Mouse (Mus musculus) heart, postnatal 25 days (tissue): ENCODE measurements at regions not wholly inside any gene's neighbourhood (a gene's known extent, or its start where the extent isn't known, plus 50 kb on each side); places are given as distances from the start of the nearest gene placed in this dataset.
"Not testable (repeated sequence)": the region's sequence is repeated elsewhere in the genome, so short reads cannot be mapped to it uniquely, and the experiment has no call there.

Source experiments
- DNase-seq: peaks from one replicate; pipeline ENCODE4 v3.0.0; 2022; ENCODE audit warnings: low spot score
- intact Hi-C: fragments of 180-260 bp; cut with DNase I; formaldehyde crosslinking; loops from one replicate; pipeline ENCODE4 v1.15.1; 2025

DNA sequence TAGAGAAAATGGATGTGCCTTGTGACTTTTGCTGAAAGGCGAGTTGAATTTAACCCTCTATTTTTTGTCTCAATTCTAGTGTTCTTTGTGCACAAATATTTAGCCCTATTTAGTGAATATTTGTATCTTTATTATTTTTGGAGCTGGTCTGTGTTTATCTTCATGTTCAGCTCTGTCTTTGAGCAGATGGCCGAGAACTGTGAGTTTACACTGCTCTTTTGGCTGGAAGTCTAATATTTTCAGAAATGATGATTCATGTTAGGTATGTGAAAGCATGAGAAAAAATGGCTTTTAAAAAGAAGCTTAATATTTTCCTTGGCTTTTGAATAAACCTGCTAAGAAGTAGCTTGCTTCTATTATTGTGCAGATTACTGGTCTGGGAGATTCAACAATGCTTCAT lies 505.4 kb downstream of the Sema5a start:
- intact Hi-C loops: no loop called here
- no peak for DNase-seq

- DNase-seq: no peak
- intact Hi-C loops: no loop called here
These were observed 507.4 kb downstream of the Sema5a start for GRCm38 (mm10) chr15:32751991-32752390.

DNA sequence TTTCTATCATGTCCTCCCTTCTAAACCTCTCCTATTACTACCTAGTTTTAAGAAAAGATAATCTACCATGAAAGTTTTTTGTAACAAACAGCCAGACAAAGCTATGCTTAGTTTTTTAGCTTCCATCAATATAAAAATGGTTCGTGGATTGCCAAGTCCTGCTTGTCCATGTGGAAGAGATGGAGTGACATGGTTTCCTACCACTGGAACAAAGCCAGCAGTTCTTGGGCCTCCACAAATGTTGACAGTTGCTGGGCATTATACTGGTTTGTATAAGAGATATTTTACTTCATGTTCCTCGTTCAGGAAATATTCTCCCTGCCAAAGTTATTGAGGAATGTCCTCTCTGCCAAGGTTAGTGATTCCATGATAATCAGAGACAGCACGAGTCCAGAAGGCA lies 515.5 kb downstream of the Sema5a start:
- intact Hi-C loops: loop anchor here (10.0 kb wide), 1 partner anchor 1085 kb away; no protein-coding TSS in a partner anchor
- no peak for DNase-seq

DNA sequence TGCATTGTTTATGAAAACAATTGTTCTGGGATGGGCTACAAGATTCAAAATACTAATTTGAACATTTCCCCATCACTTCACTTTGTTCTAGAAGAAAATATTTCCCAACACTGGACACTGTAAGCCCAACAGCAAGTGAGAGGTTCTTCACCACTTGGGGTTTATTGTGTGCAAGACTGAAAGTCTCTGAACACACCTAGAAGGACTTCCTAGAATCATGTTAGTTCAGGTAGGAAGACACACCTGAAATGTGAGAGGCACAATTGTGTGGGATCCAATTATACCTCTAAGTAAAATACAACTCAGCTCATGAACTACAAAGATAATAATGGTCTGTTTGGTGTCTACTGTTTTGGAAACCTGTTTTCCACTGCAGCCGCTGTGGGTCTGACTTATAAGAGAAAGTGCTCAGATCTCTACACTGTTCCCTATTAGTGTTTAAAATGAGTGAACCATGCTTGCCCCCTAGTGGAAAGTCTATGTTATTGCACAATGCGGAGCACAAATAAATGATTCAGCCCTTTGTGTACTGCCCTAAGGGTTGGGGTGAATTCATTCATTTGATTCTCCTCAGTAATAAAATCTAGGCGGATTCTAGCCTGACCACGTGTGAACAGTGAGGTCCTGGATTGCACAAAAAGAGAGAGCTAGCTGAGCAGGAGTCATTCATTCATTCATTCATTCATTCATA lies 521.5 kb downstream of the Sema5a start:
- intact Hi-C loops: loop anchor here (5.0 to 10.0 kb wide), 2 partner anchors 1091 to 1144 kb away; no protein-coding TSS in a partner anchor
- DNase-seq: no peak

GRCm38 (mm10) chr15:32766746-32767471 lies 522.3 kb downstream of the Sema5a start:
- intact Hi-C loops: loop anchor here (5.0 to 10.0 kb wide), 2 partner anchors 1092 to 1145 kb away; no protein-coding TSS in a partner anchor
- no peak for DNase-seq

- DNase-seq, intact Hi-C loops: not testable (repeated sequence)
These were observed 533.6 kb downstream of the Sema5a start for GRCm38 (mm10) chr15:32778226-32778598.

DNA sequence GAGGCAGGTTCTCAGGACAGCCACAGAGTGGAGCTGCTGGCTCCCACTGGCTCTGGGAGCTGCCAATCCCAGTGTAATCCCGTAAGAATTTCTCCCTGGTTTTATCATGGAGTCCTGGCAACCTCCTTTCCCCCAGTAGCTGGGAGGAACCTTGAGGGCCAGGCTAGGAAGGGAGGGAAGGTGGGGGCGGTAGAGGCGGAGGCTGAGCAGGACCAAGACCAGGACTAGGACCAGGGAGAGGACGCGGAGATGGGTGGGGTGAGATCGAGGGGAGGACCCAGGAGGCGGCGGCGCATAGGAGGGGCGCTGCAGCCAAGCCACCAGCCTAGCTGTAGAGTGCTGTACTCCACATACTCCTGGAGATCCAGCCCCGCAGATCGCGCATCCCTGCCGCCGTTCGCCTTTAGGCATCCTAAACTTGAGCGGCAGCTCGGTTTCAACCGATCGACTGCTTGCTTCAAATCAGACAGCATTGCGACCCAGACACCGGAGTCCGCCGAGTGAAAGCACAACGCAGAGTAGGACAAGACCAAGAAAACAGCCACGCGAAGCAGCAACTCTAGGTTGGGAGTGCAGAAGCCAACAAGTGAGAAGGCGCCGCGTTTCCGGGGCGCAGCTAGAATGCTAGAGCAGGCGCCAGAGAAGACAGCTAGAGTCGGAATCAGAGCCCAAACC lies 534.1 kb downstream of the Sema5a start:
- intact Hi-C loops: not testable (repeated sequence)

DNA sequence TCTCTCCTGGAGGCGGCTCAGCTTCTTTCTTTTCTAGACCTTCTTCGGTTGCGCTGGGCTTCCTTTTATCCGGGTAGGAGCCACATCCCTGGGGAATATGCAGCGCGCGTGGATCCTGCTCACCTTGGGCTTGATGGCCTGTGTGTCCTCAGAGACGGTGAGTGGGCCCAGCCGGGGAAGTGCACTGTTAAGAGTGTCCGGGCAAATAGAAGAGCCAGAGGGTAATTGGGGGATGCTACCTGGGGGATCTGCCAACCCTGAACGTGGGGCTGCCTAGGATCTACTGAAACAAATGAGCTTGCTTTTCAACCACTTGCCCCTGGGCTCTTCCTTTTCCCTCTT lies 534.6 kb downstream of the Sema5a start:
- intact Hi-C loops: not testable (repeated sequence)
- peak; percentile 3 for DNase-seq

More for the DNA sequence above, 534.1 kb downstream of the Sema5a start:
- DNase-seq: peak; percentile 81

DNA sequence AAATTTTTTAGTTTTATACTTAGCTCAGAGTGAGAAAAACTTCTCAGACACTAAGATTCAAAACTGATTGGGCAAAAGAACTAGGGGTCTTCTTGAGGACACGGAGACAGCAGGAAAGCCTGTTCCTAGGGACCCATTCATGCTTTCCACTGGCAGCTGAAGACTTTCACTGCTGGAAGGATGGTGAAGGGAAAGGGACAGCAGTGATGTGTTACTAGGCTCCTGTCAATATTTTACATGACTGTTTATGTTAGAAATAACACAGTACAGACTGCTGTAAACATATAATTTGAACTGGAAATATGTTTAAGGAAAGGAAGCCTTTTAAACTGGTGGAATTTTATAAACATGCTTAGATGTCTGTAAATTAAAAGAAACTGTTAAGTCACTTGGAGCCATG lies 537.0 kb downstream of the Sema5a start:
- DNase-seq, intact Hi-C loops: not testable (repeated sequence)

GRCm38 (mm10) chr15:32799222-32799621 lies 554.6 kb downstream of the Sema5a start:
- intact Hi-C loops: no loop called here
- DNase-seq: no peak

- DNase-seq: no peak
- intact Hi-C loops: no loop called here
These were observed 566.4 kb downstream of the Sema5a start for GRCm38 (mm10) chr15:32810849-32811632.

GRCm38 (mm10) chr15:32839966-32840365 lies 595.4 kb downstream of the Sema5a start:
- no peak for DNase-seq

More at GRCm38 (mm10) chr15:32839966-32840365, 595.4 kb downstream of the Sema5a start:
- intact Hi-C loops: no loop called here
